Mouse (Mus musculus): ENCODE results near the gene Gm10521. TPM values are rescaled to one million over a fixed set of nuclear protein-coding genes. Genes with fewer than 3 reads are reported as not detected.
"Not testable (repeated sequence)": the region's sequence is repeated elsewhere in the genome, so short reads cannot be mapped to it uniquely, and the experiment has no call there.

Gene Gm10521
- polyA plus RNA-seq (2014; fragmentation: Nextera tagmentation; extraction: Ambion mirVana) = 0.08 TPM in 1 of 2 replicates, not detected in the other

DNA sequence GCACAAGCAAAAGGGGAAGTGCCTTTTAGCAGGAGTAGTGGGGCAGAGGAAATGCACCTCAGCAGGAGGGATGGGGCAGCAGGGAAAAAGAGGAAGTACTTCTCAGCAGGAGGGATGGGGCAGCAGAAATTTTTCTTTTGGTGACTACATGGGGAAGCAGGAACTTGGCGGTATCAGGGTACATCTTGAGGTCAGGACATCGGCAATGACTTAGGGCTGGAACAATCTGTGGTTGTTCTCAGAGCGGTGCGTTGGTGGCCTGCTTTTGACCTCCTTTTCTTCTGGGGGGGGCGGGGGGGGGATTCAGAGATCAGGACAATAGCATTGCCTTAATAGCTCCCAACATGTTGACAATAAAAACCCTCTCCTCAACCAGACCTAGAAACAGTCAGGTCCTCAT is at the start of gene Gm10521:
Gene Gm10521, plus strand, starts transcription at position 301 of the 400 bp plus-strand sequence.
- not testable (repeated sequence) for H3K9me3 ChIP-seq (ENCODE audit: control insufficient read depth, low read length); DNase-seq (ENCODE audit: low spot score); H3K36me3 ChIP-seq (ENCODE audit: control insufficient read depth, insufficient read depth, low read length); H3K9ac ChIP-seq (ENCODE audit: low read depth, low read length); ATAC-seq (replicated peaks; ENCODE audit: low FRiP score); H3K4me3 ChIP-seq (ENCODE audit: low read depth, low read length); H3K4me1 ChIP-seq (replicated peaks; ENCODE audit: control insufficient read depth, insufficient read depth, low read length); H3K27ac ChIP-seq (ENCODE audit: low read depth, low read length); H3K4me2 ChIP-seq; H3K27me3 ChIP-seq (replicated peaks; ENCODE audit: control insufficient read depth, insufficient read depth, low read length)
- WGBS = 76% methylated on average over 5 of the region's 5 CpGs

DNA sequence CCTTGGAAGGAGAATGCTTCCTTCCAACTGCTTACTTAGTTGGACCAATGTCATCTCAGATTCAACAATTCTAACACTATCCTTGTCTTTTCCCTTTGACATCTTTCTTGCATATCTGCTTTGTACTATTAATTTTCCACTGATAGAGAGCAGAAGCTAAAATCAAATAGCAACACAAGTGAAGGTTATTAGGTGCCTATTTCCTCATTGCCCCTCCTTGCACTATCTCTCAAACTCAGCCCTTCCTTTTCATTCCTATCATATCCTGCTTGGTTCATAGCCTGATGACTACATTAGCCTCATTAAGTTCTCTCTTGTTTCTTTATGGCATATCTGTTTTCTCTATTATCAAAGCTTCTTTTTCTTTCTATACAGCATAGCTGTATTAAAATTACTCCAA is 47.3 kb upstream of the Gm10521 start:
- Histone ChIP-seq H3K9me3 (ENCODE audit: control insufficient read depth, low read length) (no peaks in the 10 kb centered on the region), H3K4me1 (replicated peaks; ENCODE audit: control insufficient read depth, insufficient read depth, low read length) (no peaks in the 10 kb centered on the region), H3K27ac (ENCODE audit: low read depth, low read length) (no peak overlapping the region), H3K4me3 (ENCODE audit: low read depth, low read length) (no peak overlapping the region), H3K27me3 (replicated peaks; ENCODE audit: control insufficient read depth, insufficient read depth, low read length) (no peaks in the 10 kb centered on the region), H3K9ac (ENCODE audit: low read depth, low read length) (no peak overlapping the region), H3K4me2 (no peak overlapping the region), H3K36me3 (ENCODE audit: control insufficient read depth, insufficient read depth, low read length) (no peaks in the 10 kb centered on the region)
- ATAC-seq (replicated peaks; ENCODE audit: low FRiP score) (no peak), DNase-seq (ENCODE audit: low spot score) (no peak)

DNA sequence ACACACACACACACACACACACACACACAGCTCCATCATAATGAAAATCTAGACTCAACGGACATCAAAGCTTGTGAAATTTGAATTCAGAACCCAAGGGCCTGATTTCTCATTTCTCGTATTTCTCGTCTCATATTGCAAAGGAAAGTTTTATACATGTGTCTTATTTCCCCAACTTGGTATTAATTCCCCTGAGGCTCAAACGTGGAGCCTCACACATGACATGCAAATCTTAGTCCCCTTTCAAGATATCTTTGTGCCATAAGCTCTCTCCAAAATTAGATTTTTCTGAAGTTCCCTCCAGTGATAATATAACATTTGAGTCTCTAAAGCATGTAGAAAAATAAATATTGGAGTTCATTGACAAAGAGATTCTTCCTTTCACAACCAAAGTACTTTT is 46.7 kb upstream of the Gm10521 start:
- DNase-seq (ENCODE audit: low spot score) (no peak), ATAC-seq (replicated peaks; ENCODE audit: low FRiP score) (no peak)
- Histone ChIP-seq H3K27ac (ENCODE audit: low read depth, low read length) (no peak overlapping the region), H3K9ac (ENCODE audit: low read depth, low read length) (no peak overlapping the region), H3K9me3 (ENCODE audit: control insufficient read depth, low read length) (no peaks in the 10 kb centered on the region), H3K36me3 (ENCODE audit: control insufficient read depth, insufficient read depth, low read length) (no peaks in the 10 kb centered on the region), H3K4me2 (no peak overlapping the region), H3K4me1 (replicated peaks; ENCODE audit: control insufficient read depth, insufficient read depth, low read length) (no peaks in the 10 kb centered on the region), H3K27me3 (replicated peaks; ENCODE audit: control insufficient read depth, insufficient read depth, low read length) (no peaks in the 10 kb centered on the region), H3K4me3 (ENCODE audit: low read depth, low read length) (no peak overlapping the region)
- WGBS = 78% methylated on average over 4 of the region's 4 CpGs

DNA sequence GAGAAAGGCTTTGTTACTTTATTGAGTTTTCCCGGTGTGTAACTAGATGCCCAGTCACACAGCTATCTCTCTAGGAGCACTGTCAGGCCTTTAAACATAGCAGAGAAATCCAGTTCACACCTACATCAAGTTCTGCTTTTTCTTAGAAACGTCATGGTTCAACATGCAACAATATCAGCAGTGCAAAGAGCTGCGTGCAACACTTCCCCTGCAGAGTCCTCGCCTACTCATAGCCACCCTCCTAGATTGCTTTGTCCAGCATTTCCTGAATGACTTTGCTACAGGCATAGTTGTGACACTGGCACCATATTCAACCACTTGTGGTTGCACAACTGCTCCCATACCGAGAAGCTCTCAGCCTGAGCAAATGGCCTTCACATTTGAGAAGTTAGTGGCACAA is 46.0 kb upstream of the Gm10521 start:
- 58% methylated on average over 5 of the region's 5 CpGs for WGBS
- Histone ChIP-seq H3K4me2 (no peak overlapping the region), H3K4me1 (replicated peaks; ENCODE audit: control insufficient read depth, insufficient read depth, low read length) (no peaks in the 10 kb centered on the region), H3K27me3 (replicated peaks; ENCODE audit: control insufficient read depth, insufficient read depth, low read length) (no peaks in the 10 kb centered on the region), H3K9me3 (ENCODE audit: control insufficient read depth, low read length) (no peaks in the 10 kb centered on the region), H3K27ac (ENCODE audit: low read depth, low read length) (no peak overlapping the region), H3K9ac (ENCODE audit: low read depth, low read length) (no peak overlapping the region), H3K4me3 (ENCODE audit: low read depth, low read length) (no peak overlapping the region), H3K36me3 (ENCODE audit: control insufficient read depth, insufficient read depth, low read length) (no peaks in the 10 kb centered on the region)
- ATAC-seq (replicated peaks; ENCODE audit: low FRiP score) = no peak
- no peak for DNase-seq (ENCODE audit: low spot score)

GRCm38 (mm10) chr1:171865467-171865866 is 30.0 kb upstream of the Gm10521 start:
- Histone ChIP-seq H3K4me3 (ENCODE audit: low read depth, low read length) (no peak overlapping the region), H3K4me2 (no peak overlapping the region), H3K9me3 (ENCODE audit: control insufficient read depth, low read length) (no peaks in the 10 kb centered on the region), H3K9ac (ENCODE audit: low read depth, low read length) (no peak overlapping the region), H3K27me3 (replicated peaks; ENCODE audit: control insufficient read depth, insufficient read depth, low read length) (no peaks in the 10 kb centered on the region), H3K27ac (ENCODE audit: low read depth, low read length) (no peak overlapping the region), H3K36me3 (ENCODE audit: control insufficient read depth, insufficient read depth, low read length) (no peaks in the 10 kb centered on the region), H3K4me1 (replicated peaks; ENCODE audit: control insufficient read depth, insufficient read depth, low read length) (no peaks in the 10 kb centered on the region)
- no peak for ATAC-seq (replicated peaks; ENCODE audit: low FRiP score)
- no peak for DNase-seq (ENCODE audit: low spot score)
- WGBS = 70% methylated on average over 4 of the region's 4 CpGs

DNA sequence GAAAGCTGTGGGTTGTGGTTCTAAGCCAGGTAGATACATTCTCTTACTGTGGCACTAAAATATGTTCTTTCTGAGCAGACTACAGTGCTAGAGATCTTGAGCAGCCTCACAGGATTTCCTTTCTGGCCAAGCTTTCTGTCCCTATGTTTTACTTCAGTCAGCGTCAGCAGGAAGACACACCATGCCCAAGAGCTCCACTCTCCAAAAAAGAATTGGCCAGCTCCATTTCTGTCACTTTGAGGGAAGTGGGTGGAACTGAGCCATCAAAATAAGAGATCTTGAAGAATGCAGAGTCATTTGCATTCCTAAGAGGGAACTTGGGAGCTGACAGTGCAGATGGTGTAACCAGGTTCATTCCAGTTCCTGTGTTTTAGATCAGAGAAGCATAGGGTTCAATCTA is 8.5 kb upstream of the Gm10521 start:
- H3K4me2 ChIP-seq = no peak overlapping the region
- no peak overlapping the region for H3K4me3 ChIP-seq (ENCODE audit: low read depth, low read length)
- H3K27me3 ChIP-seq (replicated peaks; ENCODE audit: control insufficient read depth, insufficient read depth, low read length) = no peaks in the 10 kb centered on the region
- no peaks in the 10 kb centered on the region for H3K9me3 ChIP-seq (ENCODE audit: control insufficient read depth, low read length)
- no peaks in the 10 kb centered on the region for H3K4me1 ChIP-seq (replicated peaks; ENCODE audit: control insufficient read depth, insufficient read depth, low read length)
- no peak overlapping the region for H3K27ac ChIP-seq (ENCODE audit: low read depth, low read length)
- 76% methylated on average over 1 of the region's 1 CpGs for WGBS
- no peak overlapping the region for H3K9ac ChIP-seq (ENCODE audit: low read depth, low read length)
- H3K36me3 ChIP-seq (ENCODE audit: control insufficient read depth, insufficient read depth, low read length) = no peaks in the 10 kb centered on the region
- DNase-seq (ENCODE audit: low spot score) = no peak
- ATAC-seq (replicated peaks; ENCODE audit: low FRiP score) = no peak

GRCm38 (mm10) chr1:171904011-171904410 is 8.5 kb downstream of the Gm10521 start:
- no peaks in the 10 kb centered on the region for H3K36me3 ChIP-seq (ENCODE audit: control insufficient read depth, insufficient read depth, low read length)
- H3K27ac ChIP-seq (ENCODE audit: low read depth, low read length) = no peak overlapping the region
- 72% methylated on average over 1 of the region's 1 CpGs for WGBS
- ATAC-seq (replicated peaks; ENCODE audit: low FRiP score) (no peak), DNase-seq (ENCODE audit: low spot score) (no peak)
- H3K9ac ChIP-seq (ENCODE audit: low read depth, low read length) = no peak overlapping the region
- no peak overlapping the region for H3K4me3 ChIP-seq (ENCODE audit: low read depth, low read length)
- no peaks in the 10 kb centered on the region for H3K4me1 ChIP-seq (replicated peaks; ENCODE audit: control insufficient read depth, insufficient read depth, low read length)
- no peaks in the 10 kb centered on the region for H3K27me3 ChIP-seq (replicated peaks; ENCODE audit: control insufficient read depth, insufficient read depth, low read length)
- no peak overlapping the region for H3K4me2 ChIP-seq
- no peaks in the 10 kb centered on the region for H3K9me3 ChIP-seq (ENCODE audit: control insufficient read depth, low read length)

GRCm38 (mm10) chr1:171915638-171916458 is 20.4 kb downstream of the Gm10521 start:
- no peak overlapping the region for H3K27ac ChIP-seq (ENCODE audit: low read depth, low read length)
- no peaks in the 10 kb centered on the region for H3K27me3 ChIP-seq (replicated peaks; ENCODE audit: control insufficient read depth, insufficient read depth, low read length)
- ATAC-seq (replicated peaks; ENCODE audit: low FRiP score) (no peak), DNase-seq (ENCODE audit: low spot score) (no peak)
- H3K4me3 ChIP-seq (ENCODE audit: low read depth, low read length) = no peak overlapping the region
- no peak overlapping the region for H3K4me2 ChIP-seq
- H3K36me3 ChIP-seq (ENCODE audit: control insufficient read depth, insufficient read depth, low read length) = no peaks in the 10 kb centered on the region
- 82% methylated on average over 13 of the region's 13 CpGs for WGBS
- no peaks in the 10 kb centered on the region for H3K9me3 ChIP-seq (ENCODE audit: control insufficient read depth, low read length)
- H3K4me1 ChIP-seq (replicated peaks; ENCODE audit: control insufficient read depth, insufficient read depth, low read length) = no peaks in the 10 kb centered on the region
- no peak overlapping the region for H3K9ac ChIP-seq (ENCODE audit: low read depth, low read length)

DNA sequence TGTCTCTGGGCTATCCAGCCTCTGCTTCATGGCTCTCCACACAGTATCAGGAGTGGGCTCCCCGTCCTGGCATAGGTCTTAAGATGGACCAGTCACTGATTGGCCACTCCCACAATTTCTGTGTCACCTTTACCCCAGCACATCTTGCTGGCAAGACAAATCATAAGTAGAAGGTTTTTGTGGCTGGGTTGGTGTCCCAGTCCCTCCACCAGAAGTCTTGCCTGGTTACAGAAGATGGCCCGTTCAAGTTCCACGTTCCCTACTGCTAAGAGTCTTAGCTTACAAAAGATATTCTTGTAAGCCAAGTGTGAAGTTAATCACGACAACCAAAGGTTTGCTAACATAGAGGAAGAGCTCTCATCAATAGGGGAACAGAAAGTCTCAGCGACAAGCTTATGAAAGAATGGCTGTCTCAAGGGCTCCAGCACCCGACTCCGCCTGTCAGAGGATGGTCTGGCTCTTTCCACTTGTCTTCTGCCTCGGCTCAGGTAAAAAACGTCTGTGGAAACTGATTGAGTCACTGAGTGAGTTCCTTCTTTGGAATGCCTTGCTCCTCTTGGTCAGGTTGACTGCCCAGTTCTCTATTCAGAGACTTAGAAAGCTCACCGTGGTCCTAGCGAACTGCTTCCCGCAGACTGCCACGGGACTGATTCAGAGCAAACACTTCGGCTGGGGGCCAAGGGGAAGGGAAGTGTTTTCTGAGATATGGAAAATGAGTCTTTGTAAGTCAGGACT is 22.0 kb downstream of the Gm10521 start, which contains the start of gene Slamf6:
Gene Slamf6, plus strand, starts transcription at position 211 of the 735 bp plus-strand sequence.
- Histone ChIP-seq H3K27me3 (replicated peaks; ENCODE audit: control insufficient read depth, insufficient read depth, low read length) (no peaks in the 10 kb centered on the region), H3K9me3 (ENCODE audit: control insufficient read depth, low read length) (no peaks in the 10 kb centered on the region), H3K36me3 (ENCODE audit: control insufficient read depth, insufficient read depth, low read length) (no peaks in the 10 kb centered on the region), H3K9ac (ENCODE audit: low read depth, low read length) (no peak within 1 kb of the TSS), H3K4me3 (ENCODE audit: low read depth, low read length) (no peak within 1 kb of the TSS), H3K4me1 (replicated peaks; ENCODE audit: control insufficient read depth, insufficient read depth, low read length) (no peaks in the 10 kb centered on the region), H3K4me2 (no peak within 1 kb of the TSS), H3K27ac (ENCODE audit: low read depth, low read length) (no peak within 1 kb of the TSS)
- ATAC-seq (replicated peaks; ENCODE audit: low FRiP score) (no peak), DNase-seq (ENCODE audit: low spot score) (no peak)
- 62% methylated on average over 14 of the region's 14 CpGs for WGBS
